Mouse (Mus musculus): ENCODE measurements around the gene Hist2h2be. TPM values are rescaled to one million over a fixed set of nuclear protein-coding genes. Genes with fewer than 3 reads are reported as not detected.
A peak's percentile ranks its signal among the peaks of the same experiment; 100 is the strongest.
"Not testable (repeated sequence)": the region's sequence is repeated elsewhere in the genome, so short reads cannot be mapped to it uniquely, and the experiment has no call there.

Hist2h2be gene
- total RNA-seq, 2 experiments from 2014 or later: 10.1 to 11.6 TPM

GRCm38 (mm10) chr3:96255926-96256593, 35.1 kb downstream of the Hist2h2be start:
- intact Hi-C loops (cut with DNase I): no loop called here
- no peak for DNase-seq (ENCODE audit: low spot score)

GRCm38 (mm10) chr3:96257190-96257589, 36.3 kb downstream of the Hist2h2be start:
- DNase-seq (ENCODE audit: low spot score): no peak
- intact Hi-C loops (cut with DNase I): no loop called here

DNA sequence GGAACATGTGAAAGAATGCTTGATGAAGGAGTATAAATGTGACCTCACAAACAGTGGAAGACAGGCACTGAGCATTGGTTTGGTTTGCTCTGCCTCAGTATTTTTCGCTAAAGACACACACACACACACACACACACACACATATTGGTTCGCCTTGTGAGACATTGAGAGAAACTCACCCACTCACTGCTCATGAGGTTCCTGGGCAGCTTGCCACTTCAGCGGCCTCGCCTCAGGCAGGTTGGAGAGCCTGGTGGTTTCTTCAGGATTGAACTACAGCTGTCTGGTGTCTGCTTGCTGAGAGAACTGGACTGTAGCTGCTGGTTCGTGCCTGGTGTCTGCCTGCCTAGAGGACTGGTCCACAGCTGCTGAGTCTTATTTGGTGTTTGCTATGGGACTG, 39.3 kb downstream of the Hist2h2be start:
- no peak for DNase-seq (ENCODE audit: low spot score)
- intact Hi-C loops (cut with DNase I): no loop called here

- intact Hi-C loops (cut with DNase I): loop anchor here (1.0 to 2.0 kb wide), 2 partner anchors 13 to 21 kb away; partner anchors contain the start of gene Hist2h2aa2
- no peak for DNase-seq (ENCODE audit: low spot score)
Measured at GRCm38 (mm10) chr3:96261623-96262022, 40.7 kb downstream of the Hist2h2be start.

- peak; percentile 87 for DNase-seq (ENCODE audit: low spot score)
- intact Hi-C loops (cut with DNase I): loop anchor here (1.0 to 2.0 kb wide), 2 partner anchors 14 to 22 kb away; partner anchors contain the start of gene Hist2h2aa2
Measured at GRCm38 (mm10) chr3:96262216-96262875, 41.4 kb downstream of the Hist2h2be start.

- DNase-seq (ENCODE audit: low spot score): peak; percentile 94
- intact Hi-C loops (cut with DNase I): loop anchor here (1.0 to 2.0 kb wide), 2 partner anchors 15 to 22 kb away; partner anchors contain the start of gene Hist2h2aa2
Measured at GRCm38 (mm10) chr3:96262979-96263550, 42.1 kb downstream of the Hist2h2be start, which contains the start of gene Hist2h4. Hist2h4 (minus strand) TSS chr3:96263311.

- DNase-seq (ENCODE audit: low spot score): peak; percentile 17
- intact Hi-C loops (cut with DNase I): loop anchor here (2.0 kb wide), 1 partner anchor 23 kb away; the partner anchor contains the start of gene Hist2h2aa2
Measured at GRCm38 (mm10) chr3:96263558-96264403, 42.9 kb downstream of the Hist2h2be start.

GRCm38 (mm10) chr3:96264404-96264949, 43.6 kb downstream of the Hist2h2be start:
- intact Hi-C loops (cut with DNase I): no loop called here
- DNase-seq (ENCODE audit: low spot score): no peak

GRCm38 (mm10) chr3:96266132-96266710, 45.3 kb downstream of the Hist2h2be start:
- intact Hi-C loops (cut with DNase I): no loop called here
- no peak for DNase-seq (ENCODE audit: low spot score)

- intact Hi-C loops (cut with DNase I): no loop called here
- no peak for DNase-seq (ENCODE audit: low spot score)
Measured at GRCm38 (mm10) chr3:96267541-96267940, 46.6 kb downstream of the Hist2h2be start.

GRCm38 (mm10) chr3:96268051-96268775, 47.3 kb downstream of the Hist2h2be start, which contains the start of gene Hist2h3b:
Hist2h3b (plus strand) TSS chr3:96268654.
- intact Hi-C loops (cut with DNase I): loop anchor here (2.0 kb wide), 1 partner anchor 47 kb away; the partner anchor contains the start of genes Hist2h2ac and Hist2h2be
- DNase-seq (ENCODE audit: low spot score): peak; percentile 71

- intact Hi-C loops (cut with DNase I): loop anchor here (2.0 kb wide), 1 partner anchor 48 kb away; the partner anchor contains the start of genes Hist2h2ac and Hist2h2be
- not testable (repeated sequence) for DNase-seq (ENCODE audit: low spot score)
Measured at GRCm38 (mm10) chr3:96268776-96269378, 48.0 kb downstream of the Hist2h2be start.

DNA sequence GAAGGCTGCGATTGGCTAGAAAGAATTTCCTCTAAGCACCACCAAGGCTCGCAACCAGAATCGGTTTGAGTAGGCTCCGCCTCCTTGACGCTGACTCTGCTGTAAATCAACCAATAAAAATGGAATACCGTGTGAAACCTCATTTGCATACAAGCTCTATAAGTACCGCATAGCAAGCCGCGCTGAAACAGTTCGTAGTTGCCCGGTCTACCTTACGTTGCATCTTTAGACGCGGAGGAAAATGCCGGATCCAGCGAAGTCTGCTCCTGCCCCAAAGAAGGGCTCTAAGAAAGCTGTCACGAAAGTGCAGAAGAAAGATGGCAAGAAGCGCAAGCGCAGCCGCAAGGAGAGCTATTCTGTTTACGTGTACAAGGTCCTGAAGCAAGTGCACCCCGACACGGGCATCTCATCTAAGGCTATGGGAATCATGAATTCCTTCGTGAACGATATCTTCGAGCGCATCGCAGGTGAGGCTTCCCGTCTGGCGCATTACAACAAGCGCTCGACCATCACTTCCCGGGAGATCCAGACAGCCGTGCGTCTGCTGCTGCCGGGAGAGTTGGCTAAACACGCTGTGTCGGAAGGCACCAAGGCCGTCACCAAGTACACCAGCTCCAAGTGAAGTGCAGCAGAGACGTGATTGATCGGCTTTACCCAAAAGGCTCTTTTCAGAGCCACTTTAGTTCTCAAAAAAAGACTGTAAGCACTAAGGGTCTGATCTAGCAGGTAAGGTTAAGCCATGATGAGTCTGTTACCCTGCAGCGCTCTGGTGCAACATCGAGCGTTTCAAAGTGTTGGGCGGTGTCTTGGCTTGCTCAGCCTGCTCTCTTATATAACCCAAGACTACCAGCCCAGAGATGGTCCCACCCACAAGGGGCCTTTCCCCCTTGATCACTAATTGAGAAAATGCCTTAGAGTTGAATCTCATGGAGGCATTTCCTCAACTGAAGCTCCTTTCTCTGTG, 48.9 kb downstream of the Hist2h2be start, which contains the start of gene Hist2h2bb:
Gene Hist2h2bb, plus strand, starts transcription at position 242 of the 964 bp plus-strand sequence.
- DNase-seq (ENCODE audit: low spot score): peak; percentile 89
- intact Hi-C loops (cut with DNase I): loop anchor here (2.0 kb wide), 1 partner anchor 49 kb away; the partner anchor contains the start of genes Hist2h2ac and Hist2h2be
